Mouse (Mus musculus) liver, embryonic 15.5 days (tissue): Measurements from ENCODE around the gene Col18a1. TPM values are rescaled to one million over a fixed set of nuclear protein-coding genes. Genes with fewer than 3 reads are reported as not detected.

ENCODE experiments used
- ATAC-seq: fragments of 200-750 bp; cut with Nextera tagmentation; 2 replicates; pipeline ENCODE4 v1.8.0; 2017; ENCODE audit warnings: moderate number of reproducible peaks, mild to moderate bottlenecking, moderate library complexity; ENCODE audit not compliant: insufficient read depth
- H3K27ac ChIP-seq: fragments of 300-500 bp; sonication (generic); replicated peaks from 2 replicates; pipeline ENCODE4 v1.5.1; 2015; ENCODE audit warnings: mild to moderate bottlenecking, inconsistent platforms
- H3K27me3 ChIP-seq: fragments of 300-500 bp; sonication (generic); 2 replicates; pipeline ENCODE4 v1.6.1; 2015; ENCODE audit warnings: mild to moderate bottlenecking, inconsistent platforms
- H3K36me3 ChIP-seq: fragments of 300-500 bp; sonication (generic); replicated peaks from 2 replicates; pipeline ENCODE4 v1.6.1; 2015; ENCODE audit warnings: moderate library complexity, mild to moderate bottlenecking, inconsistent platforms
- H3K4me1 ChIP-seq: fragments of 300-500 bp; sonication (generic); replicated peaks from 2 replicates; pipeline ENCODE4 v1.6.1; 2015; ENCODE audit warnings: inconsistent platforms
- H3K4me2 ChIP-seq: fragments of 300-500 bp; sonication (generic); 2 replicates; pipeline ENCODE4 v1.6.1; 2015; ENCODE audit warnings: moderate library complexity, mild to moderate bottlenecking, inconsistent platforms
- H3K4me3 ChIP-seq: fragments of 300-500 bp; sonication (generic); replicated peaks from 2 replicates; pipeline ENCODE4 v1.5.1; 2015; ENCODE audit warnings: mild to moderate bottlenecking, inconsistent platforms
- H3K9ac ChIP-seq: fragments of 300-500 bp; sonication (generic); 2 replicates; pipeline ENCODE4 v1.6.1; 2015; ENCODE audit warnings: moderate library complexity, mild to moderate bottlenecking, inconsistent platforms
- H3K9me3 ChIP-seq: fragments of 300-500 bp; sonication (generic); replicated peaks from 2 replicates; pipeline ENCODE4 v1.6.1; 2016; ENCODE audit warnings: inconsistent platforms
- WGBS: fragments of 180-500 bp; shearing (Covaris S2); methylation state at CpG from one replicate; pipeline ENCODE4 v1.1.7; 2015; ENCODE audit warnings: mixed read lengths; ENCODE audit not compliant: insufficient replicate concordance; 5-methylcytosine and 5-hydroxymethylcytosine counted together
- polyA plus RNA-seq: library from polyadenylated mRNA; unstranded; fragments of >200 nt; fragmentation: Nextera tagmentation; extraction: Ambion mirVana; gene quantifications from 2 replicates; pipeline ENCODE4 v1.2.1, GENCODE M21; 2015

The Col18a1 gene
- polyA plus RNA-seq, 1 experiment from 2014 or later: 66.0 TPM

- H3K4me1 ChIP-seq: peaks cover 5% of the 10 kb centered on the region
- 21% methylated on average over 1 of the region's 1 CpGs for WGBS
- no peaks in the 10 kb centered on the region for H3K9me3 ChIP-seq
- no peaks in the 10 kb centered on the region for H3K27me3 ChIP-seq
- peaks cover 37% of the 10 kb centered on the region; the same call in 1 of the 2 replicates for H3K36me3 ChIP-seq
- H3K27ac ChIP-seq: no peak overlapping the region
- H3K9ac ChIP-seq: no peak overlapping the region
- no peak overlapping the region for H3K4me2 ChIP-seq
- no peak overlapping the region for H3K4me3 ChIP-seq
- no peak for ATAC-seq
Observed at GRCm38 (mm10) chr10:77084568-77084967, 81.8 kb downstream of the Col18a1 start.

- no peaks in the 10 kb centered on the region for H3K27me3 ChIP-seq
Observed at GRCm38 (mm10) chr10:77082921-77083320, 83.4 kb downstream of the Col18a1 start.

GRCm38 (mm10) chr10:77082453-77082852 is 83.9 kb downstream of the Col18a1 start:
- Histone ChIP-seq H3K36me3 (peaks cover 40% of the 10 kb centered on the region; the same call in 1 of the 2 replicates), H3K4me2 (no peak overlapping the region), H3K4me3 (no peak overlapping the region), H3K9ac (no peak overlapping the region), H3K27ac (no peak overlapping the region), H3K4me1 (no peaks in the 10 kb centered on the region; the same call in 1 of the 2 replicates), H3K27me3 (no peaks in the 10 kb centered on the region), H3K9me3 (no peaks in the 10 kb centered on the region)
- WGBS: 14% methylated on average over 3 of the region's 3 CpGs
- no peak for ATAC-seq

More at GRCm38 (mm10) chr10:77082921-77083320, 83.4 kb downstream of the Col18a1 start:
- WGBS: 59% methylated on average over 5 of the region's 5 CpGs
- Histone ChIP-seq H3K9me3 (no peaks in the 10 kb centered on the region), H3K27ac (no peak overlapping the region), H3K36me3 (peaks cover 40% of the 10 kb centered on the region; the same call in 1 of the 2 replicates), H3K4me2 (no peak overlapping the region), H3K9ac (no peak overlapping the region), H3K4me1 (no peaks in the 10 kb centered on the region; the same call in 1 of the 2 replicates), H3K4me3 (no peak overlapping the region)
- ATAC-seq: no peak

DNA sequence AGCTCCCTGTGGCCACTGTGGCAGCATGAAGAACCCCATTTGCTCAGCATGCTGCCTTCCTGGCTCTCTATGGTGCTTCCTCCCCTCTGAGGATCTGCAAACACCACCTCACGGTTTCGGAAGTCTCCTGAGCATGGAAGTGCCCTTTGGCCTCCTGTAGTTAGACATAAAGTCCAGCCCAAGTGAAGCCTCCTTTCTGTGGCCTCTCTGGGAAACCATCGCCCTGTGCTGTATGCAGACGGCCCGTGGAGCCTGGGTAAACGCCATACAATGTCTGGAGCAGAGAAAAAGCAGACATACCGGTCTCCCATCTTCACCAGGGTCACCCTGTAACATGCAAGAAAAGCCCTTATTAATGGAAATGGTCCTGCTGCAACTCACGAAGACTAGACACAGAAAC is 87.4 kb downstream of the Col18a1 start:
- ATAC-seq: no peak
- Histone ChIP-seq H3K4me3 (no peak overlapping the region), H3K27me3 (no peaks in the 10 kb centered on the region), H3K9me3 (no peaks in the 10 kb centered on the region), H3K36me3 (peaks cover 37% of the 10 kb centered on the region; the same call in 1 of the 2 replicates), H3K27ac (0 out of 2 replicates have a peak overlapping the region, but pooled peaks have one; percentile 7), H3K4me1 (no peaks in the 10 kb centered on the region; the same call in 1 of the 2 replicates), H3K4me2 (no peak overlapping the region), H3K9ac (no peak overlapping the region)
- WGBS: 57% methylated on average over 8 of the region's 8 CpGs

GRCm38 (mm10) chr10:77078456-77078855 is 87.9 kb downstream of the Col18a1 start:
- Histone ChIP-seq H3K4me3 (no peak overlapping the region), H3K9me3 (no peaks in the 10 kb centered on the region), H3K27ac (no peak overlapping the region), H3K4me1 (no peaks in the 10 kb centered on the region; the same call in 1 of the 2 replicates), H3K36me3 (peaks cover 37% of the 10 kb centered on the region; the same call in 1 of the 2 replicates), H3K9ac (no peak overlapping the region), H3K4me2 (no peak overlapping the region), H3K27me3 (no peaks in the 10 kb centered on the region)
- WGBS: 65% methylated on average over 4 of the region's 4 CpGs
- no peak for ATAC-seq

DNA sequence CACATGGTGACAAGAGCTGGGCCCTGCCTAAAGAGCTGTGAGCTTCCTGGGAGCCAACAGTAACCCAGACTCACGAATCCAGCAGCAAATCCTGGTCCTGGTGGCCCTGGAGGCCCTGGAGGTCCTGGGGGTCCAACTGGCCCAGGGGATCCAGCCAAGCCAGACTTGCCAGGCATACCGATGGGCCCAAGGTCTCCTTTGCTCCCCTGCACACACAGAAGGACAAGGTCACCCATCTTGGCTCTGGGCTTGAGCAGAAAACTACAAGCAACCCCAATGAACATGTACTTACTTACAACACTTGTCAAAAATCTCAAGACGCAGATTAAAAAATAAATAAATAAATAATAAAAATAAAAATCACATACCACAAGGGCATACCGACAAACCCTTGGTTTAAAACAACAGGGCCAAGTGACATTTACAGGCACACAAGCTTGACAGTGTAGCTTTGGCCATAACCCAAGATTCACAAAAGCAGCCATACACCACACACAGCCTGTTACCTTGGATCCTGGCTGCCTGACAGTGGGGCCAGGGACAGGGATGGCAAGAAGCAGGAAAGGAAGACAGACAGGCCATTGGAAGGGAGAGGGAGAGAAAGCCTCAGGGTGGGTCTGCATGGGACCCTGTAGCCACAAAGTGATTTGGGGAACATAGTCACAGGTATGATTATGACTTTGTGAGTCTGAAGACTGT is 91.9 kb downstream of the Col18a1 start:
- WGBS: 62% methylated on average over 4 of the region's 4 CpGs
- no peak for ATAC-seq
- peaks cover 7% of the 10 kb centered on the region for H3K4me1 ChIP-seq
- no peaks in the 10 kb centered on the region for H3K9me3 ChIP-seq
- no peak overlapping the region for H3K4me3 ChIP-seq
- no peak overlapping the region for H3K27ac ChIP-seq
- no peak overlapping the region for H3K9ac ChIP-seq
- no peak overlapping the region for H3K4me2 ChIP-seq
- peaks cover 29% of the 10 kb centered on the region; the same call in 1 of the 2 replicates for H3K36me3 ChIP-seq
- no peaks in the 10 kb centered on the region for H3K27me3 ChIP-seq

GRCm38 (mm10) chr10:77070072-77070471 is 96.3 kb downstream of the Col18a1 start:
- WGBS: 30% methylated on average over 4 of the region's 4 CpGs
- Histone ChIP-seq H3K4me3 (no peak overlapping the region), H3K4me1 (peaks cover 26% of the 10 kb centered on the region), H3K9me3 (no peaks in the 10 kb centered on the region), H3K4me2 (no peak overlapping the region), H3K36me3 (peaks cover 25% of the 10 kb centered on the region), H3K9ac (no peak overlapping the region), H3K27me3 (no peaks in the 10 kb centered on the region), H3K27ac (no peak overlapping the region)
- no peak for ATAC-seq

GRCm38 (mm10) chr10:77068469-77068868 is 97.9 kb downstream of the Col18a1 start:
- Histone ChIP-seq H3K9me3 (no peaks in the 10 kb centered on the region), H3K4me3 (no peak overlapping the region), H3K27ac (no peak overlapping the region), H3K36me3 (peaks cover 32% of the 10 kb centered on the region), H3K4me2 (peak overlapping the region; percentile 40), H3K27me3 (no peaks in the 10 kb centered on the region), H3K4me1 (peaks cover 26% of the 10 kb centered on the region), H3K9ac (no peak overlapping the region)
- WGBS: 30% methylated on average over 7 of the region's 7 CpGs
- ATAC-seq: peak; percentile 73

DNA sequence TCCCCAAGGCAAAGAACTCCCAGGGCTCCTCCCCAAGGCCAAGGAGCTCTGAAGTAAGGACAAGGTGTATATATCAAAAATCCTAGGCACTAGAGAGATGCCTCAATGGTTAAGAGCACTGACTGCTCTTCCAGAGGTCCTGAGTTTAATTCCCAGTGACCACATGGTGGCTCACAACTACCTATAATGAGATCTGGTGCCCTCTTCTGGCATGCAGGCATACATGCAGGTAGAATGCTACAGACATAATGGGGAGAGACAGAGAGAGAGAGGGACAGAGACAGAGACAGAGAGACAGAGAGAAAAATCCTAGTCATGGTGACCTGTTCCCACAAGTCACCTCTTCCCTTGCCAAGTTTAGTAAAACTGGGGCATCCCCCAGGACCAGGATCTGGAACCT is 101.7 kb downstream of the Col18a1 start:
- Histone ChIP-seq H3K4me3 (no peak overlapping the region), H3K4me2 (no peak overlapping the region), H3K9me3 (no peaks in the 10 kb centered on the region), H3K4me1 (peaks cover 31% of the 10 kb centered on the region), H3K9ac (no peak overlapping the region), H3K36me3 (peaks cover 24% of the 10 kb centered on the region), H3K27me3 (no peaks in the 10 kb centered on the region), H3K27ac (no peak overlapping the region)
- no peak for ATAC-seq

GRCm38 (mm10) chr10:77064239-77064638 is 102.1 kb downstream of the Col18a1 start:
- Histone ChIP-seq H3K9ac (no peak overlapping the region), H3K27me3 (no peaks in the 10 kb centered on the region), H3K9me3 (no peaks in the 10 kb centered on the region), H3K4me1 (peaks cover 27% of the 10 kb centered on the region), H3K27ac (no peak overlapping the region), H3K4me3 (no peak overlapping the region), H3K4me2 (no peak overlapping the region), H3K36me3 (peaks cover 24% of the 10 kb centered on the region; the same call in 1 of the 2 replicates)
- 36% methylated on average over 3 of the region's 3 CpGs for WGBS
- no peak for ATAC-seq

DNA sequence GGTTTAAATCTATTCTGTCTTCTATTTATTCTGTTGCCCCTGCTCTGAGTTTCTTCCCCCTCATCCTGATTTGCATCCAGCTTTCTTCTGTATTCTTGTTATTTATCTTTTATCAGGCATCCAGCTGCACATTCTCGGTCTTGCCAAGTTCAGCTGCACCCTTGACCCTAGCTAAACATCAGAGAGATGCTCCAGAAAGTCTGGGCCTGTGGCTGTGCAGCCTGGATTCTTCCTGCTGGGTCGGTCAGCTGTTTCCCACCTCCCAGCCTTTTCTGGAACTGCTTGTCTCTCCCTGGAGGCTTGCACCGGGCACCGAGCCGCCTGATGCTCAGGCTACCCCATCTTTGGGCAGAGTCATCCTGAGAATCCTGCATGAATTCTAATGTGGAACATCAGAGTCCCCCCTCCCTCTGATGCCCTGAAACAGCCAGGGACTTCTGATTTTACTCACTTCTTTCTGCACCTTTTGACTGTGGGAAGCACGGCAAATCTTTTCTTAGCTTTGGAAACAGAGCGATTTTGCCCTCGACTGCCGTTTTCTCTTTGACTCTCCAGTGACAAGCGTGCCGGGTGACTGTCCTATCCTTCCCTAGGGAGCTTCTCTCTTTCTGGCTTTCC is 103.8 kb downstream of the Col18a1 start:
- peaks cover 10% of the 10 kb centered on the region for H3K4me1 ChIP-seq
- 75% methylated on average over 11 of the region's 11 CpGs for WGBS
- H3K36me3 ChIP-seq: peaks cover 13% of the 10 kb centered on the region; the same call in 1 of the 2 replicates
- no peaks in the 10 kb centered on the region for H3K27me3 ChIP-seq
- no peak overlapping the region for H3K27ac ChIP-seq
- H3K9ac ChIP-seq: no peak overlapping the region
- no peak overlapping the region for H3K4me3 ChIP-seq
- no peak overlapping the region for H3K4me2 ChIP-seq
- no peaks in the 10 kb centered on the region for H3K9me3 ChIP-seq
- ATAC-seq: no peak
